1 mouse cellular context compared by ENCODE assay signal in the genomic region with DNA sequence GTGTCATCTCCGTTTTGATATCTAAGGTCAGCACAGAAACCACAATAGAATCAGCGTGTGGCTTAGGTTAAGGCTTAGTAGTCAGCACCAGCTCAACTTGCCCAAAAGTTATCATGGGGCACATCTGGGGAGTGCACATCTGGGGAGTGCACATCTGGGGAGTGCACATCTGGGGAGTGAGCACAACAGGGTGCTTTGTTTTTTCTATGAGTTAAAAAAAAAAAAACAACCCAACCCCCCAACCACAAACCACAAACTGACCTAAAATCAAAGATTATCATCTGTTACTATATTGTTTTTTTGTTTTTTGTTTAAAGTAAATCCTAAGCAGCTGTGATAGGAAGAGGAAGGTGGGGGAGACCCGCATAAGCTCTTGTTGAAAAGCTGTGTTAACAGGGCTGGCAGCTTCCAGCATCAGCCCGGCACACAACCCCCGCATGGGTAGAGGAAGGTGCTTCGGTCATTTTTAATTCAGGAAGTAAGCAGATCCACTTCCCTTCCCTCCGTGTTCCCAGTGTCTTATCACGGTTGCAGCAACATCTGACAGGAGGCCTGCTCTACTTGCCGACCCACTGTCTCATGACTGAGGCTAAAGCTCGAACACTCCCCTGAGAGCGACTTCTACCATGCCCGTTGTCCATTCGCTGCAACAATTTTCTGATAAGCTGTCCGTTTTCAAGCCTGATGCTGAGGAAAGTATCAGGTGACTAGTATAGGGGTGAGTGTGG.
TF ChIP-seq lines count a peak whose summit lies in the region.

No protein-coding gene starts in this region.

TF ChIP-seq in MEL, 35 proteins besides CTCF, POLR2A, EP300 and RAD21 (continued from another document):
- peak; percentile 44; the same call in 1 of the 2 replicates for TF ChIP-seq ETS1 (IDR thresholded peaks at IDR 0.05; ENCODE audit: low read depth, low read length)
- TF ChIP-seq USF2 (IDR thresholded peaks at IDR 0.05; ENCODE audit: borderline replicate concordance in 1 of 2, insufficient read depth in 1 of 2, low read depth in 1 of 2, low read length in 2 of 2): no peak
- peak; percentile 25; the same call in 1 of the 2 replicates for TF ChIP-seq TCF12 (IDR thresholded peaks at IDR 0.05; ENCODE audit: low read depth, low read length)
- 0 out of 2 replicates have a peak, but pooled peaks have one; percentile 3 for TF ChIP-seq SMC3 (IDR thresholded peaks at IDR 0.05; ENCODE audit: low read depth, low read length)
- TF ChIP-seq MYB (IDR thresholded peaks at IDR 0.05; ENCODE audit: low read depth, low read length): no peak
- no peak for TF ChIP-seq E2F4 (IDR thresholded peaks at IDR 0.05; ENCODE audit: borderline replicate concordance, low read depth, low read length)
- no peak for TF ChIP-seq ZC3H11A (IDR thresholded peaks at IDR 0.05; ENCODE audit: low read depth, low read length)
- TF ChIP-seq TBP (IDR thresholded peaks at IDR 0.05; ENCODE audit: low read depth, low read length): no peak
- peak; percentile 31; the same call in 1 of the 2 replicates for TF ChIP-seq GATA1 (IDR thresholded peaks at IDR 0.05; ENCODE audit: low read depth, low read length)
- no peak for TF ChIP-seq ZMIZ1 (IDR thresholded peaks at IDR 0.05; ENCODE audit: low read depth, low read length)
- TF ChIP-seq MAX (IDR thresholded peaks at IDR 0.05; ENCODE audit: low read length): 0 out of 2 replicates have a peak, but pooled peaks have one; percentile 40
- no peak for TF ChIP-seq CHD1 (IDR thresholded peaks at IDR 0.05; ENCODE audit: low read depth, low read length)
- TF ChIP-seq MEF2A (IDR thresholded peaks at IDR 0.05; ENCODE audit: extremely low read depth, insufficient replicate concordance, low read depth, low read length, poor library complexity, severe bottlenecking): no peak
- no peak for TF ChIP-seq MAZ (IDR thresholded peaks at IDR 0.05; ENCODE audit: low read depth, low read length)
- no peak for TF ChIP-seq UBTF (IDR thresholded peaks at IDR 0.05; ENCODE audit: borderline replicate concordance, insufficient read depth, low read depth, low read length)
- no peak for TF ChIP-seq KAT2A (conservative IDR thresholded peaks at IDR 0.05; ENCODE audit: low read depth, low read length)
- no peak for TF ChIP-seq HCFC1 (IDR thresholded peaks at IDR 0.05; ENCODE audit: low read depth, low read length)
- TF ChIP-seq RCOR1 (IDR thresholded peaks at IDR 0.05; ENCODE audit: low read depth, low read length): peak; percentile 41; the same call in 1 of the 2 replicates
- TF ChIP-seq NELFE (IDR thresholded peaks at IDR 0.05; ENCODE audit: low read depth, low read length): no peak
- TF ChIP-seq ZNF384 (IDR thresholded peaks at IDR 0.05; ENCODE audit: low read depth, low read length): peak; percentile 78
- peak; percentile 40; the same call in 1 of the 2 replicates for TF ChIP-seq SIN3A (IDR thresholded peaks at IDR 0.05; ENCODE audit: low read length)
- TF ChIP-seq JUND (IDR thresholded peaks at IDR 0.05; ENCODE audit: low read depth, low read length): no peak
- no peak for TF ChIP-seq MAFK (IDR thresholded peaks at IDR 0.05; ENCODE audit: borderline replicate concordance, low read depth, low read length)
- 0 out of 2 replicates have a peak, but pooled peaks have one; percentile 29 for TF ChIP-seq MXI1 (IDR thresholded peaks at IDR 0.05; ENCODE audit: low read depth, low read length)
- TF ChIP-seq TAL1 (IDR thresholded peaks at IDR 0.05; ENCODE audit: low read length): peak; percentile 46
- TF ChIP-seq POLR2AphosphoS2 (IDR thresholded peaks at IDR 0.05; ENCODE audit: low read length): no peak
- 0 out of 2 replicates have a peak, but pooled peaks have one; percentile 5 for TF ChIP-seq BHLHE40 (IDR thresholded peaks at IDR 0.05; ENCODE audit: borderline replicate concordance, low read depth, low read length)
- TF ChIP-seq POLR2AphosphoS5 (IDR thresholded peaks at IDR 0.05; ENCODE audit: borderline replicate concordance, low read depth, low read length): no peak
- no peak for TF ChIP-seq MYC (IDR thresholded peaks at IDR 0.05; ENCODE audit: low read depth, low read length)
- TF ChIP-seq ZKSCAN1 (IDR thresholded peaks at IDR 0.05; ENCODE audit: low read depth, low read length): no peak
